Mouse (Mus musculus) cerebellum, adult 2 months (tissue): ENCODE results near the gene Irf2bpl. TPM values are rescaled to one million over a fixed set of nuclear protein-coding genes. Genes with fewer than 3 reads are reported as not detected.

Source experiments
- DNase-seq, 2 experiments: peaks; one replicate each; pipeline ENCODE4 v3.0.0; 2021
- H3K27ac ChIP-seq: fragments of 200-500 bp; 2 replicates; pipeline ENCODE4 v1.5.1; 2012; ENCODE audit warnings: low read length, control low read depth, inconsistent platforms; ENCODE audit not compliant: insufficient read depth
- H3K27me3 ChIP-seq: fragments of 200-500 bp; 2 replicates; pipeline ENCODE4 v1.6.1; 2012; ENCODE audit warnings: inconsistent platforms, mild to moderate bottlenecking, low read length, moderate library complexity; ENCODE audit not compliant: control insufficient read depth, insufficient read depth
- H3K4me1 ChIP-seq: fragments of 200-500 bp; 2 replicates; pipeline ENCODE4 v1.6.1; 2011; ENCODE audit warnings: low read length; ENCODE audit not compliant: control insufficient read depth, insufficient read depth
- H3K4me3 ChIP-seq: fragments of 200-500 bp; replicated peaks from 2 replicates; pipeline ENCODE3; 2011; ENCODE audit warnings: mild to moderate bottlenecking, low read depth, low read length, control low read depth; ENCODE audit not compliant: insufficient read depth
- CTCF ChIP-seq: fragments of 200-500 bp; IDR thresholded peaks from 2 replicates; pipeline ENCODE4 v1.5.1; 2011; ENCODE audit warnings: low read depth, mild to moderate bottlenecking, control low read depth, low read length, moderate library complexity, borderline replicate concordance; ENCODE audit not compliant: insufficient read depth
- POLR2A ChIP-seq: fragments of 200-500 bp; IDR thresholded peaks from 2 replicates; pipeline ENCODE4 v1.6.1; 2011; ENCODE audit warnings: low read length, control low read depth, borderline replicate concordance; ENCODE audit not compliant: insufficient read depth
- WGBS: fragments of 180-500 bp; shearing (Covaris S2); methylation state at CpG from one replicate; pipeline ENCODE4 v1.1.7; 2018; 5-methylcytosine and 5-hydroxymethylcytosine counted together
- polyA plus RNA-seq: library from polyadenylated mRNA; depleted of rRNA; stranded (reverse); fragments of >200 nt; gene quantifications from 2 replicates; pipeline ENCODE4 v1.2.3, GENCODE M21; 2012

Irf2bpl gene
- polyA plus RNA-seq, 1 experiment = 48.6 TPM

DNA sequence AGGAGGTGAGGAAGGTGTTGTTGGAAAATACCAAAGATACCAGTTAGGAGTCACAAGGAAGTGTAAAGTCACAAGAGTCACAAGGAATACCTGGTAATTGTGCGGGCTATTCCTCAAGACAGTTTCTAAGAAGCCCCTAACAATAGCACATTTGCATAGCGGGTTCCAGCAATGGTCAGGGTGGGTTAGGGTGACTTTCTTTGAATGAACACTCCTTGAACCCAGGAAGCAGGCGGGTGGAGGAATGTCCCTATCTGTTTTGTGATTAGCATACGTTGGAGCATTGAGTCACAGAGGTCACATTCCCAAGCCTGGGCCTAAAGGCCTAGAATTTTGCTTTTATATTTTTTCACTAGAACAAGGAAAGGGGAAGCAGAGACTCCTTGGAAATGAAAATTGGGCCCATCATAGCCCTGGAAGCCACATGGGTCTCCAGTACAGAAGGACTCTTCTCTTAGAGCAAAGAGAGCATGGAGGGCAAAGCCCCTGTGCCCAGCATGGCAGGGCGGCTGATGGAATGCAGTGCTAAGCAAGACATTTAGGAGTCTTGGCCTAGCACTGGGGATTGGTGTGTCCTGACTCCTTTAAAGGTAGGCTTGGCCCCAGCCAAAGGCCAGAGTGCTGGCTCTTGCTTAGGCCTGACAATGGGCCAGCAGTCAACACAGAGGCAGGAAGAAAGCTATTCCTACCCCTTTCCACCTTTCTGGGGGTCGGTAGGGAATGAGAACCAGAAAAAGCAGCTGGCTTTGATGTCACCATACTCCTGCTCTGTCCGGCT, 32.4 kb upstream of the Irf2bpl start:
- Histone ChIP-seq H3K27ac (no peak overlapping the region), H3K4me3 (no peak overlapping the region), H3K27me3 (no peaks in the 10 kb centered on the region), H3K4me1 (peaks cover 40% of the 10 kb centered on the region)
- DNase-seq = no peak
- 91% methylated on average over 7 of the region's 7 CpGs for WGBS
- TF ChIP-seq POLR2A = no peak
- no peak for TF ChIP-seq CTCF

DNA sequence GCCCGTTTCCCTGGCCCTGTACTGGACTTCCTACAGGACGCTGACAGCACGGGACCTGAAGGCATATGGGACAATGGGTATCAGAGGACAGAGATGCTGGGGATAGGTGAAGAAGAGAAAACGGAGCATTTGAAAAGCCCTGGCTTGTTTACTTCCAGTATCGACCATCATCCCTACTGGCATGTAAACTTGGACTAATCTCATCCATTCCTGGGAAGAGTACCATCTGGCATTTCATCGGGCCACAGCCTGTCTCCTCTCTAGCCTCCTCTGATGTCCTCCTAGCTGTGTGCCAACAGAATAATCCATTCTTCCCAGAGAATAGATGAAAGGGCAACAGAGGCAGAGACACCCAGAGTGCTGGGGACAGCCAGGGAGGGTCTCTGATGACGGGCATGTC, 31.0 kb upstream of the Irf2bpl start:
- peaks cover 44% of the 10 kb centered on the region for H3K4me1 ChIP-seq
- WGBS = 7% methylated on average over 7 of the region's 7 CpGs
- no peak for TF ChIP-seq CTCF
- TF ChIP-seq POLR2A = 0 out of 2 replicates have a peak, but pooled peaks have one; percentile 21
- H3K4me3 ChIP-seq = no peak overlapping the region
- peak; percentile 72 to 84 for DNase-seq
- no peaks in the 10 kb centered on the region for H3K27me3 ChIP-seq
- peak overlapping the region; percentile 88 for H3K27ac ChIP-seq

DNA sequence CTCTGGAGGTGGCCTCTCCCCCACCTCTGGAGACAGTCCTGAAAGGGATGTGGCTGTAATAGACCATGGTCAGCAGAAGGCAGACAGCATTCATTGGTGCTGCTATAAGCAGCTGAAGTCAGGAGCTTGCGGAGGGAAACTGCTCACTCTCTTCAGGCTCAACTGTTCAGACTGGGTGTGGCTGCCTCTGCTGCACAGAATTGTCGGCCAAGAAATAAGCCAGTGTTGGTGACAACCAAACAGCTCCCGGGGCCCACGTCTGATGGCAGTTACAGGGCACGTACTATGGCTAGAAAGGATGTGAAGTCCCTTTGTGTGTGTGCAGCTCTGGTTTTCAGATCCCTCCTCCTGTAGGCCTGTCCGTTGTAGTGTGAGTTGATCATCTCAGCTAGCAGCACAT, 30.2 kb upstream of the Irf2bpl start:
- Histone ChIP-seq H3K4me1 (peaks cover 44% of the 10 kb centered on the region), H3K27ac (no peak overlapping the region), H3K27me3 (no peaks in the 10 kb centered on the region), H3K4me3 (no peak overlapping the region)
- no peak for DNase-seq
- WGBS = 51% methylated on average over 6 of the region's 6 CpGs
- TF ChIP-seq CTCF (no peak), POLR2A (no peak)

DNA sequence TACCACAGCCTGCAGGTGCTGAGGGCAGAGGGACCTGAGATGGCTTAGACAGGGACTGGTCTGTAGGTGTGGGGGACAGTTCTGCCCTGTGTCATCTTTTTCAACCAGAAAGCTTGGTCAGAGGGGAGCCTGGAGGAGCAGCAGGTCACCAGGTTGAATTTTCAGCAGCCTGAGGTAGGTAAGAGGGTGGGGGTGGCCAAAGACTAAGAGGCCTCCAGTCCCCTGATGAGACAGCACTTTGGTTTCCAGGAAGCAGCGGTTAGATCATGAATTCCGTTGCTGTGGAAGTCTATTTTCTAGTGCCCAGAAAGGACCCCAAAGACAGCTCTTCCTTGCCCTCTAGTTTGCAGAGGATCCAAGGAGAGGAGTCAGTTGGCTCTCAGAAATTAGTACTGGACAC, 29.8 kb upstream of the Irf2bpl start:
- Histone ChIP-seq H3K4me1 (peaks cover 43% of the 10 kb centered on the region), H3K27me3 (no peaks in the 10 kb centered on the region), H3K4me3 (no peak overlapping the region), H3K27ac (no peak overlapping the region)
- no peak for TF ChIP-seq POLR2A
- no peak for TF ChIP-seq CTCF
- 80% methylated on average over 2 of the region's 2 CpGs for WGBS
- no peak for DNase-seq

DNA sequence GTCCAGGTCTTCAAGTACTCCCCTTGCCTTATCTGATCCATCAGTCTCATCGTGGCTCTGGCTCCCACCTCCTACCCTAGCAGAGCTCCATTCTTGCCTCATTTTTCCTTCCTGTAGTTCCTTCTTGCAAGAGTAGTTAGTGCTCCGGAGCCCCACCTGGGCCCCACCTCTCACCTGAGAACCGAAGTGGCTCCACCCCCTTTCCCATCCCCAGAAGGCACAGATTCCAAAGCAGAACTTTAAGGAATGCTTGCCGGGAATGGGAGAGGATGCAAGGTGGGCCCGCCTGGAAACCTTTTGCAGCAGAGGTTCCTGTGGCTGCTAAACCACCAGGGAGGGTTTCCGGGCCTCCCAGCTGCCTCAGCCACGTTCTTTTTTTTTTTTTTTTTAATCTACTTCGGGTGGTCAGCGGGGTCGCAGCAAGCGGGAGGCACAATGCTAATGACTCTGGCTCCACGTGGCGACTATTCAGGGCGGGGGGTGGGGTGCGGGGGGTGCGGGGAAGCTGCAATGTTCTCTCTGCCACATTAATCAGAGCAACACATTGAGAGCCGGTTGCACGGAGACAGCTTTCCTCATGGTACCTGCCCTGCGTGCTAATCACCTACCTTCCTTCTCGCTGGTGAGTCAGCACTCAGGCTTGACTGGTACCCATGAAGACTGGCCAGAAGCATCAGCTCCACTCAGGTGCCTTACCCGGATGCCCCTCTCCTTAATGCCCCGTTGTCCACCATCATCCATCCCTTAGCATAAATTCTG, 27.9 kb upstream of the Irf2bpl start:
- TF ChIP-seq POLR2A (no peak), CTCF (no peak)
- H3K4me1 ChIP-seq = peaks cover 27% of the 10 kb centered on the region
- no peak overlapping the region for H3K4me3 ChIP-seq
- no peaks in the 10 kb centered on the region for H3K27me3 ChIP-seq
- WGBS = 42% methylated on average over 22 of the region's 22 CpGs
- no peak overlapping the region for H3K27ac ChIP-seq
- DNase-seq = no peak

DNA sequence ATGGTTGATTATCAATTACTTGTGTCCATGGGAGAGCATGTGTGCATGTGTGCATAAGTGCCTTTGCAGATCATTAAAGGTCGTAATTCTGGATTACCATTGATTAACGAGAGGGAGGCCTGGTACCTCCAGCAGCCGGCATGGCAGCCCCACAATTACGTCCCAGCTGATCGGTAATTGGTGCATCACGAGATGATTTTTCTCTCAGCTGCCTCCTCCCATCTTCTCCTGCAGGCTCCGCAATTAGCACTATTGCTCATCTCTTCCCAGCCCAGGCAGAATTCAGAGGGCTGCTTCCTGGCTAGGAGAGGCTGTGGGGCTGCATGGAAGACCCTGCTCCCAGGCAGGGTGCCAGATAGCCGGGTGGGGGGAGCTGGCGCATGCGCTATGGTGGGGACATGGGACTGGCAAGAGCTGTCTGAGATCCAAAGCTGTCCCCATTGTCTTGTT, 26.9 kb upstream of the Irf2bpl start:
- DNase-seq = no peak
- Histone ChIP-seq H3K27me3 (no peaks in the 10 kb centered on the region), H3K4me1 (peaks cover 25% of the 10 kb centered on the region), H3K27ac (no peak overlapping the region), H3K4me3 (no peak overlapping the region)
- TF ChIP-seq POLR2A = no peak
- WGBS = 31% methylated on average over 10 of the region's 10 CpGs

DNA sequence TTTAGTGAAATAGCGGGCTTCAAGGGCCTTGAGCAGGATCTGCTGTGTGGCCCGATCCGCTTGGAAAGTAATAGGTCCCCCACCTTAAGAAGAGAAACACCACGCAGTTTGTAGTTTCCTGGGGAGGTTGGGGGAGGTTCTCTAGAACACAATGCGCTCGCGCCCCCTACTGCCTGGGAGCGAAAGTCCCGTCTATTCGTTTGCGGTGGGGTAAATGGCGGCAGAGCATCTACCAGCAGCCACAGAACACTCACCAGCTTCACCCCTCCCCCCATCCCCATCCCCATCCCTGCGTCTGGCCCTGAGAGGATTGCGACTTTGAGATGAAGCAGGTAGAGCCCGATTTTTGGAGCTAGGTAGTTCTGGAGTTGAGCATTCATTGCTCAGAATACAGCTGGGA, 21.8 kb upstream of the Irf2bpl start:
- DNase-seq = peak; percentile 82 to 89
- Histone ChIP-seq H3K4me1 (peaks cover 4% of the 10 kb centered on the region), H3K27ac (no peak overlapping the region), H3K27me3 (no peaks in the 10 kb centered on the region), H3K4me3 (no peak overlapping the region)
- 3% methylated on average over 15 of the region's 15 CpGs for WGBS
- TF ChIP-seq CTCF (peak; percentile 90), POLR2A (no peak)

DNA sequence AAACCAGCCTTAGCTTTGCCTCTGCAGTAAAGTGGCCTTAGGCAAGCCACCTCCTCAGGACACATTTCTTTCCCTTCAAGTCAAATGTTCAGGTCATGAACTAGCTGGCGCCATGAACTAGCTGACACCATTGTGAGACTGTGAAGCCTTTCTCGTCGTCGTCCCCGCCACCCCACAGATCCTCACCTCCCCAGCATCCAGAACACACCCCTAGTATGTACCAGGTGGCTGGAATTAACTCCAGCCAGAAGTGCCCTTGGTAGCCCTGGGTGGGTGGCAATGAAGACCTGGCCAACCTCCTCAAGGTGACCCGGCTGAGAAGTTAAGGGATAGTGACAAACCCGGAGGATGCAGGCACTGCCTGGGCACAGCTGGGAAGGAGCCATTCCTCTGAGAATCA, 21.3 kb upstream of the Irf2bpl start:
- TF ChIP-seq POLR2A (no peak), CTCF (no peak)
- H3K4me3 ChIP-seq = no peak overlapping the region
- H3K27ac ChIP-seq = no peak overlapping the region
- H3K4me1 ChIP-seq = peaks cover 3% of the 10 kb centered on the region
- DNase-seq = no peak
- 60% methylated on average over 7 of the region's 7 CpGs for WGBS
- no peaks in the 10 kb centered on the region for H3K27me3 ChIP-seq
